Mouse (Mus musculus): ENCODE data around the gene Gab3. TPM values are rescaled to one million over a fixed set of nuclear protein-coding genes. Genes with fewer than 3 reads are reported as not detected.
"Not testable (repeated sequence)": the region's sequence is repeated elsewhere in the genome, so short reads cannot be mapped to it uniquely, and the experiment has no call there.

Gab3 gene
- polyA plus RNA-seq, 1 experiment from 2014 or later = 3.0 TPM

- no peak for ATAC-seq (ENCODE audit: insufficient number of reproducible peaks, low FRiP score, low TSS enrichment, low read depth)
- WGBS = 80% methylated on average over 5 of the region's 5 CpGs
- H3K9me3 ChIP-seq (replicated peaks) = no peaks in the 10 kb centered on the region
- H3K27ac ChIP-seq (replicated peaks) = no peak overlapping the region
- no peaks in the 10 kb centered on the region for H3K27me3 ChIP-seq
- H3K4me1 ChIP-seq = no peaks in the 10 kb centered on the region
- no peak overlapping the region for H3K9ac ChIP-seq
- H3K4me3 ChIP-seq (replicated peaks) = no peak overlapping the region
- no peaks in the 10 kb centered on the region for H3K36me3 ChIP-seq
- H3K4me2 ChIP-seq (replicated peaks) = no peak overlapping the region
These were observed 101.5 kb downstream of the Gab3 start for GRCm38 (mm10) chrX:74983734-74984133.

DNA sequence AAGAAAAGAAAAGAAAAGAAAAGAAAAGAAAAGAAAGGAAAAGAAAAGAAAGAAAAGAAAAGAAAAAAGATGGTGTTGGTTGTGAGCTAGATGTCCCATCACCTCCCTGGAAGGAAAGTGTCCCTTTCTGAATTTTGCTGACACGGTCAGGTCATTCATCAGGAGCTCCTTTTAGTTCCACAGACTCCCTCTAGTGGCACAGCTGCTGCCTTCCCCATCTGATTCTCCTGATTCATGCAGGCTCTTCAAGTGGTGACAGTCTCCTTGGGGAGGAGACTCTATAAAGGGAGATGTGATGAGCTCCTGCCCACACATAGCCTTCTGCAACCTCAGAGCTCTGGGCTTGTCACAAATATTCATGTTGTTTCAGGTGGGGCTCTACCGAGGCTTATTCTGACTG, 122.4 kb downstream of the Gab3 start:
- not testable (repeated sequence) for H3K4me3 ChIP-seq (replicated peaks); H3K4me1 ChIP-seq; H3K9me3 ChIP-seq (replicated peaks); H3K27me3 ChIP-seq; H3K4me2 ChIP-seq (replicated peaks); H3K9ac ChIP-seq; H3K36me3 ChIP-seq; ATAC-seq (ENCODE audit: insufficient number of reproducible peaks, low FRiP score, low TSS enrichment, low read depth); H3K27ac ChIP-seq (replicated peaks)
- WGBS = 12% methylated on average over 1 of the region's 2 CpGs

DNA sequence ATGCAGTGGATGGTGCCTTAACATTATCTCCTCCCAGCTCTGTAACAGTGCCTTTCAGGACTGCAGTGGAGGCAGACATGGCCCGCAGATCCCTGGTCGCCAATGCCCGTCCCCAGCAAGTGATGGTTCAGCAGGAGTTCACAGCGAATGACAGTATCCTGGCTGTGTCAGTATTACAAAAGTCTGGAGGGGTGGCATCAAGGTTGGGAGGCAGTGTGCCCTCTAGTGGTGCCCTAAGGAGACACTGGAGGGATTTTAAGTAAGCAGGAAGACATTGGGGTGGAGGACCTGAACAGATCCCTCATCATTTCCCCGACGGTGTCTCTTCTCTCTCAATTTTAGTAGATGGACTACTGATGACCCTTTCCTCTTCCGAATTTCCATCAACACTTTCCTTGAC, 126.1 kb downstream of the Gab3 start:
- H3K4me2 ChIP-seq (replicated peaks); H3K9ac ChIP-seq; H3K27me3 ChIP-seq; H3K4me3 ChIP-seq (replicated peaks); H3K4me1 ChIP-seq; H3K9me3 ChIP-seq (replicated peaks); ATAC-seq (ENCODE audit: insufficient number of reproducible peaks, low FRiP score, low TSS enrichment, low read depth); H3K36me3 ChIP-seq; H3K27ac ChIP-seq (replicated peaks): not testable (repeated sequence)
- 69% methylated on average over 7 of the region's 7 CpGs for WGBS

Other genes starting within 250 kb of the Gab3 start
- not detected in 2 replicates for gene Gm5936, start 248.3 kb downstream of the Gab3 start, polyA plus RNA-seq (2015; fragmentation: Nextera tagmentation; extraction: Ambion mirVana)
- gene Dkc1, start 10.4 kb upstream of the Gab3 start, polyA plus RNA-seq (2015; fragmentation: Nextera tagmentation; extraction: Ambion mirVana) = 113 and 121 TPM in 2 replicates
- gene Mpp1, start 45.6 kb upstream of the Gab3 start, polyA plus RNA-seq (2015; fragmentation: Nextera tagmentation; extraction: Ambion mirVana) = 56.7 and 57.1 TPM in 2 replicates
- gene Smim9, start 78.3 kb upstream of the Gab3 start, polyA plus RNA-seq (2015; fragmentation: Nextera tagmentation; extraction: Ambion mirVana) = not detected in 2 replicates